Mouse (Mus musculus): ENCODE results near the gene Zbtb9. TPM values are rescaled to one million over a fixed set of nuclear protein-coding genes. Genes with fewer than 3 reads are reported as not detected.

Zbtb9 gene
- polyA plus RNA-seq, 1 experiment from 2014 or later, result 13.7 TPM

GRCm38 (mm10) chr17:27041046-27041786 lies 68.2 kb downstream of the Zbtb9 start:
- Histone ChIP-seq H3K4me3 (ENCODE audit: low read depth, low read length) (no peak overlapping the region), H3K36me3 (ENCODE audit: control insufficient read depth, insufficient read depth, low read length) (no peaks in the 10 kb centered on the region), H3K9ac (ENCODE audit: low read length) (no peak overlapping the region), H3K4me1 (replicated peaks; ENCODE audit: control insufficient read depth, insufficient read depth, low read length) (peaks cover 13% of the 10 kb centered on the region; the same call in 1 of the 2 replicates), H3K4me2 (ENCODE audit: low read depth, low read length, severe bottlenecking) (no peak overlapping the region), H3K9me3 (ENCODE audit: control insufficient read depth, low read length) (no peaks in the 10 kb centered on the region), H3K27ac (ENCODE audit: low read depth, low read length) (no peak overlapping the region), H3K27me3 (ENCODE audit: control insufficient read depth, insufficient read depth, low read length) (no peaks in the 10 kb centered on the region)
- WGBS, result 51% methylated on average over 10 of the region's 13 CpGs
- DNase-seq (ENCODE audit: low spot score), result no peak
- ATAC-seq (replicated peaks; ENCODE audit: low FRiP score), result no peak

GRCm38 (mm10) chr17:27041787-27042055 lies 68.8 kb downstream of the Zbtb9 start:
- Histone ChIP-seq H3K4me1 (replicated peaks; ENCODE audit: control insufficient read depth, insufficient read depth, low read length) (peaks cover 13% of the 10 kb centered on the region; the same call in 1 of the 2 replicates), H3K27me3 (ENCODE audit: control insufficient read depth, insufficient read depth, low read length) (no peaks in the 10 kb centered on the region), H3K9me3 (ENCODE audit: control insufficient read depth, low read length) (no peaks in the 10 kb centered on the region), H3K36me3 (ENCODE audit: control insufficient read depth, insufficient read depth, low read length) (no peaks in the 10 kb centered on the region), H3K4me2 (ENCODE audit: low read depth, low read length, severe bottlenecking) (no peak overlapping the region), H3K9ac (ENCODE audit: low read length) (no peak overlapping the region), H3K27ac (ENCODE audit: low read depth, low read length) (no peak overlapping the region), H3K4me3 (ENCODE audit: low read depth, low read length) (no peak overlapping the region)
- 93% methylated on average over 2 of the region's 2 CpGs for WGBS
- no peak for ATAC-seq (replicated peaks; ENCODE audit: low FRiP score)
- no peak for DNase-seq (ENCODE audit: low spot score)

GRCm38 (mm10) chr17:27042840-27043239 lies 69.9 kb downstream of the Zbtb9 start:
- H3K4me3 ChIP-seq (ENCODE audit: low read depth, low read length), result no peak overlapping the region
- H3K9me3 ChIP-seq (ENCODE audit: control insufficient read depth, low read length), result no peaks in the 10 kb centered on the region
- H3K27me3 ChIP-seq (ENCODE audit: control insufficient read depth, insufficient read depth, low read length), result no peaks in the 10 kb centered on the region
- H3K4me2 ChIP-seq (ENCODE audit: low read depth, low read length, severe bottlenecking), result no peak overlapping the region
- 70% methylated on average over 6 of the region's 6 CpGs for WGBS
- H3K36me3 ChIP-seq (ENCODE audit: control insufficient read depth, insufficient read depth, low read length), result no peaks in the 10 kb centered on the region
- H3K4me1 ChIP-seq (replicated peaks; ENCODE audit: control insufficient read depth, insufficient read depth, low read length), result peaks cover 13% of the 10 kb centered on the region; the same call in 1 of the 2 replicates
- H3K27ac ChIP-seq (ENCODE audit: low read depth, low read length), result no peak overlapping the region
- H3K9ac ChIP-seq (ENCODE audit: low read length), result no peak overlapping the region
- no peak for DNase-seq (ENCODE audit: low spot score)
- no peak for ATAC-seq (replicated peaks; ENCODE audit: low FRiP score)

- Histone ChIP-seq H3K27ac (ENCODE audit: low read depth, low read length) (no peak overlapping the region), H3K9ac (ENCODE audit: low read length) (no peak overlapping the region), H3K9me3 (ENCODE audit: control insufficient read depth, low read length) (no peaks in the 10 kb centered on the region), H3K36me3 (ENCODE audit: control insufficient read depth, insufficient read depth, low read length) (no peaks in the 10 kb centered on the region), H3K27me3 (ENCODE audit: control insufficient read depth, insufficient read depth, low read length) (no peaks in the 10 kb centered on the region), H3K4me3 (ENCODE audit: low read depth, low read length) (no peak overlapping the region), H3K4me1 (replicated peaks; ENCODE audit: control insufficient read depth, insufficient read depth, low read length) (peaks cover 4% of the 10 kb centered on the region; the same call in 1 of the 2 replicates), H3K4me2 (ENCODE audit: low read depth, low read length, severe bottlenecking) (no peak overlapping the region)
- no peak for DNase-seq (ENCODE audit: low spot score)
- 88% methylated on average over 6 of the region's 6 CpGs for WGBS
- ATAC-seq (replicated peaks; ENCODE audit: low FRiP score), result no peak
Measured at GRCm38 (mm10) chr17:27045164-27045563, 72.2 kb downstream of the Zbtb9 start.

- WGBS, result 71% methylated on average over 14 of the region's 14 CpGs
- no peak overlapping the region for H3K27ac ChIP-seq (ENCODE audit: low read depth, low read length)
- ATAC-seq (replicated peaks; ENCODE audit: low FRiP score), result no peak
Measured at GRCm38 (mm10) chr17:27047762-27048444, 74.9 kb downstream of the Zbtb9 start.

GRCm38 (mm10) chr17:27048445-27049239 lies 75.7 kb downstream of the Zbtb9 start:
- no peak for ATAC-seq (replicated peaks; ENCODE audit: low FRiP score)
- no peak overlapping the region for H3K27ac ChIP-seq (ENCODE audit: low read depth, low read length)
- H3K9ac ChIP-seq (ENCODE audit: low read length), result no peak overlapping the region
- H3K36me3 ChIP-seq (ENCODE audit: control insufficient read depth, insufficient read depth, low read length), result no peaks in the 10 kb centered on the region
- no peak for DNase-seq (ENCODE audit: low spot score)
- no peak overlapping the region for H3K4me2 ChIP-seq (ENCODE audit: low read depth, low read length, severe bottlenecking)
- H3K4me1 ChIP-seq (replicated peaks; ENCODE audit: control insufficient read depth, insufficient read depth, low read length), result no peaks in the 10 kb centered on the region
- H3K27me3 ChIP-seq (ENCODE audit: control insufficient read depth, insufficient read depth, low read length), result no peaks in the 10 kb centered on the region
- WGBS, result 81% methylated on average over 14 of the region's 14 CpGs
- no peak overlapping the region for H3K4me3 ChIP-seq (ENCODE audit: low read depth, low read length)
- no peaks in the 10 kb centered on the region for H3K9me3 ChIP-seq (ENCODE audit: control insufficient read depth, low read length)

More at GRCm38 (mm10) chr17:27047762-27048444, 74.9 kb downstream of the Zbtb9 start:
- DNase-seq (ENCODE audit: low spot score), result no peak
- no peaks in the 10 kb centered on the region for H3K36me3 ChIP-seq (ENCODE audit: control insufficient read depth, insufficient read depth, low read length)
- H3K27me3 ChIP-seq (ENCODE audit: control insufficient read depth, insufficient read depth, low read length), result no peaks in the 10 kb centered on the region
- no peak overlapping the region for H3K4me3 ChIP-seq (ENCODE audit: low read depth, low read length)
- H3K9ac ChIP-seq (ENCODE audit: low read length), result no peak overlapping the region
- H3K4me1 ChIP-seq (replicated peaks; ENCODE audit: control insufficient read depth, insufficient read depth, low read length), result no peaks in the 10 kb centered on the region
- no peaks in the 10 kb centered on the region for H3K9me3 ChIP-seq (ENCODE audit: control insufficient read depth, low read length)
- H3K4me2 ChIP-seq (ENCODE audit: low read depth, low read length, severe bottlenecking), result no peak overlapping the region

GRCm38 (mm10) chr17:27050853-27051252 lies 77.9 kb downstream of the Zbtb9 start:
- H3K27me3 ChIP-seq (ENCODE audit: control insufficient read depth, insufficient read depth, low read length), result peaks cover under 1% of the 10 kb centered on the region
- ATAC-seq (replicated peaks; ENCODE audit: low FRiP score) (no peak), DNase-seq (ENCODE audit: low spot score) (no peak)
- no peaks in the 10 kb centered on the region for H3K36me3 ChIP-seq (ENCODE audit: control insufficient read depth, insufficient read depth, low read length)
- no peak overlapping the region for H3K4me2 ChIP-seq (ENCODE audit: low read depth, low read length, severe bottlenecking)
- H3K9me3 ChIP-seq (ENCODE audit: control insufficient read depth, low read length), result no peaks in the 10 kb centered on the region
- no peaks in the 10 kb centered on the region for H3K4me1 ChIP-seq (replicated peaks; ENCODE audit: control insufficient read depth, insufficient read depth, low read length)
- no peak overlapping the region for H3K27ac ChIP-seq (ENCODE audit: low read depth, low read length)
- H3K4me3 ChIP-seq (ENCODE audit: low read depth, low read length), result no peak overlapping the region
- 70% methylated on average over 5 of the region's 5 CpGs for WGBS
- no peak overlapping the region for H3K9ac ChIP-seq (ENCODE audit: low read length)

GRCm38 (mm10) chr17:27051514-27051913 lies 78.5 kb downstream of the Zbtb9 start:
- WGBS, result 37% methylated on average over 10 of the region's 11 CpGs
- Histone ChIP-seq H3K4me1 (replicated peaks; ENCODE audit: control insufficient read depth, insufficient read depth, low read length) (no peaks in the 10 kb centered on the region), H3K4me3 (ENCODE audit: low read depth, low read length) (no peak overlapping the region), H3K9me3 (ENCODE audit: control insufficient read depth, low read length) (no peaks in the 10 kb centered on the region), H3K36me3 (ENCODE audit: control insufficient read depth, insufficient read depth, low read length) (no peaks in the 10 kb centered on the region), H3K4me2 (ENCODE audit: low read depth, low read length, severe bottlenecking) (no peak overlapping the region), H3K27me3 (ENCODE audit: control insufficient read depth, insufficient read depth, low read length) (peaks cover 8% of the 10 kb centered on the region), H3K9ac (ENCODE audit: low read length) (no peak overlapping the region), H3K27ac (ENCODE audit: low read depth, low read length) (no peak overlapping the region)
- DNase-seq (ENCODE audit: low spot score), result peak; percentile 67
- ATAC-seq (replicated peaks; ENCODE audit: low FRiP score), result 0 out of 2 replicates have a peak, but pooled peaks have one; percentile 33

All from forebrain, embryonic 11.5 days (tissue).